Mouse (Mus musculus): ENCODE results near the gene Zg16.
"Not testable (repeated sequence)": the region's sequence is repeated elsewhere in the genome, so short reads cannot be mapped to it uniquely, and the experiment has no call there.

The Zg16 gene

DNA sequence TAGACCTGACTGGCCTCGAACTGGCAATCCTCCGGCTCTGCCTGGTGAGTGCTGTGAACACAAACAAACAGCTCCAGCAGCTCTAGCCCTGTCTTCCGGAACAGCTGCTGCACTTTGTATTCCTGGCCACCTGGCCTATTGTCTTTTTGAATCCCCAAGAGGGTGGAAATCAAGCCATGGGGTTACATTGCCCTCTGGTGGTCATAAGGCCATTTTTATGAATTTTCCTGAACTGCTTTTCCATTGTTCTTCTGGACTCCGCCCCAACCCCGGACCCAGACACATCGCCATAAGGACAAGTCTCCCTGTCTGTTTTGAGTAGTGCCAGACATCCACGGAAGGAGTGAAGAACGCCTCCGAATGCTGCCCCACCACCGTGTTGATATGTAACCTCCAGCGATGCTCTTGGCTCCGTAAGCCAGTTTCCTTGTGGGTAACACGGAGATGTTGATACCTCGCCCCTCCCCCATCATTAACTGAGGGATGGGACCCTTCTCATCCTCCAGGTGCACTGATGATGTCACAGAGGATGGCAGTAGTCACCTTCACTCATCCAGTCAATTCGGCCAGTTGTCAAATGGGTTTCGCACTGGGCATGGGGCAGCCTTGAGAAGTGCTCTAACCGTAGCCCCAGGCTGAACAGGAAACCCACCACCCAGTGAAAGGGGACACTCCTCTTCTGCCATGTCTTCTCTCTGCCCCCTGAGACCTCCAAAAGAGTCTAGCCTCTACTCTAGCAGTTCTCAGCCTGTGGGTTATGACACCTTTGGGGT is 17.6 kb upstream of the Zg16 start:
- DNase-seq (ENCODE audit: low spot score in 2 of 2), result peak; percentile 51 to 73

DNA sequence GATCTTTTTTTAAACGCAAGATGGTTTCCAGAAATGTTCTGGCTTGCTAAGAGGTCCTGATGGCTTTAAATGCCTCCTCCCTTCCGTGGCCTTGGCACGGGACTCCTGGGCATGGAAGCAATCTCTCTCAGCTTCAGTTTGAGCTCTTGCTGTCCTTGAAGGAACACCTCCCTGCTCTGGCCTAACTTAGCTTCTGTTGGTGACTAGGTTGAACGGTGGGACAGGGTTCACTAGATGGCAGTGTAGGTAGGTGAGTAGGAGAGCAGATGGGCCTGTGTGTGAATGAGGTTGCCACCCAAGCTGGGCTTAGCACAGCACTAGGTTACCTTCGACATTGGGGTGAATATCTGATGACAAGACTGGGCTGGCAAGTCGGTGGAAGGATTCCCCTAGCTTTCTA is 16.8 kb upstream of the Zg16 start:
- DNase-seq (ENCODE audit: low spot score in 2 of 2), result no peak

DNA sequence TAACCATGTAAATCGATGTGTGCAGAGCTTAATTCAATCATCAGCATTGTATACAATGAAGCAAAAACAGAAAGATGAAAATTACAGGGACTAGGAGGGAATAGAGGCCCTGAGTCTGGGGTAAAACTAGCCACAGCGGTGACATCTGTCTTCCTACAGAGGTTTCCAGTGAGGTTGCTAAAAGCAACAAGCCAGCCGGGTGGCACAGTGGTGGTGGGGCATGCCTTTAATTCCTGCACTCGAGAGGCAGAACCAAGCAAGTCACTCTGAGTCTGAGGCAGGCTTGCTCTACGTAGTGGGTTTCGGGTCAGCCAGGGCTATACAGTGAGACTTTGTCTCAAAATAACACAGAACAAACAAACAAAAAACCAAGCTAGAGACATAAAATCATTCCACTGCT is 15.0 kb upstream of the Zg16 start:
- DNase-seq (ENCODE audit: low spot score in 2 of 2), result no peak

DNA sequence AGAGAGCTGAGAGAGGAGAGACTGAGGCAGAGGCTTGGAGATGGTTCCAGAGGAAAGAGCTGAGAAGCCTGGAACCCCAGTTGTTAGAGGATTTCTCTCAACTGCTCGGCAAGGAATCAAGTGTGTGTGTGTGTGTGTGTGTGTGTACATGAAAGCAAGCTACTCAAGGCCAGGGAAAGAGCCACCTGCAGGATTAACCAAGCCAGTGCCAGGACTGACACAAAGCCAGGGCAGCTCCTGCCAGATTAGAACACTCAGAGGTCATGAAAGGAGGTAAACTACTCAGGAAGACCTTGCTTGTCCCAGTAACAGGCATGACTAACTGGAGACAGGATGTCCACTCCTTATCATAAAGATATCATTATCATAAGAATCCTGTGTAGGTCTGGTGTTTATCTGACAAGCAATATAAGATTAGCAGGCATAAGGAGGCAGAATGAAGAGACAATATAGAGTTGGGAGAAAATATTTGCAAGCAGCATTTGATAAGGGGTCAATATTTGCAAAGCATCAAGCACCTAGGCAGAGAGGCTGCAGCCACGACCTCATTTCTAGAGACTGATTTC is 14.4 kb upstream of the Zg16 start:
- DNase-seq (ENCODE audit: low spot score in 2 of 2), result no peak

DNA sequence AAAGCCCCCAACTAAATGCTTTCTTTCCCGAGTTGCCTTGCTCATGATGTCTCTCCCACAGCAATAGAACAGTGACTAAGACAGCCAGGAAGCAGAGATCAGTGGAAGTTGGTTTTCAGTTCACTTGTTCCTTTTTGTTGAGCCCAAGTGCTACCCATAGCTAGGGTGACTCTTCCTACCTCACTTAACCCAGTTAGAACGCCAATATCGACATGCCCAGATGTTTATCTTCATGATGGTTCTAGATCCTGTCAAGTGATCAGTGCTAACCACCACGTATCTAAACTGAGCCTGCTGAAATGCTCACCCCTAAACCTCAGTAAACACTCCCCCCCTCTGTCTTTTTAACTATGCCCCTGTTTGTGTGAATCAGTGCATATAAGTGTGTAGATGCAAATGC is 12.4 kb upstream of the Zg16 start:
- no peak for DNase-seq (ENCODE audit: low spot score in 2 of 2)

DNA sequence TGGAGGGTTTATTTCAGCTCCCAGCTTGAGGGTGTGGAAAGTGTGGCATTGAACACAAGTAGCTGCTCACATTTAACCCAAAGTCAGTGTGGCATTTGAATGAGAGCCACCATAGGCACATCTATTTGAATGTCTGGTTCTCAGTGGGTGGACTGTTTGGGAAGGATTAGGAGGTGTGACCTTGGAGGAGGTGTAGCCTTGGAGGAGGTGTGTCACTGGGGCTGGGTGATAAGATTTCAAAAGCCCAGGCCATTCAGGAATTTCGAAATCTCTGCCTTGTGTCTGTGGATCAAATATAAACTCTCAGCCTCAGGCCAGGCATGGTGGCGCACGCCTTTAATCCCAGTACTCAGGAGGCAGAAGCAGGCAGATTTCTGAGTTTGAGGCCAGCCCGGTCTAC is 11.8 kb upstream of the Zg16 start:
- no peak for DNase-seq (ENCODE audit: low spot score in 2 of 2)

DNA sequence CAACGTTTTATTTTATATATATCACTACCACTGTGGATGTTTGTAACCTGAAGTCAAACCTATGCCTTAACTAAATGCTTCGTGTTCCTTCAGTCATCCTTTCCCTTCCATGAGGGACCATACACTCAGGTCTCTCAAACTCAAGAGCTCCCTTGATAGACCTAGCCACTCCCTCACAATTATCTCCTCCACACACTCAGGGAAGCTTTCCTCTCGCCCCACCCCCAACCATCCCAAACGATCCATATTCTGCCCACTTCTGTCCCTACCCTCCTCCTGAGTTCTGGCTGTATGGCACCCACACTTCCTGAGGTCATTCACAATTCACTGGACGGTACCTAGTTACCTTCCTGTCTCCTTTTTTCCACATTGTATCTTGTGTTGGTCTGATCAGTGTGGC is 11.4 kb upstream of the Zg16 start:
- DNase-seq (ENCODE audit: low spot score in 2 of 2), result no peak

DNA sequence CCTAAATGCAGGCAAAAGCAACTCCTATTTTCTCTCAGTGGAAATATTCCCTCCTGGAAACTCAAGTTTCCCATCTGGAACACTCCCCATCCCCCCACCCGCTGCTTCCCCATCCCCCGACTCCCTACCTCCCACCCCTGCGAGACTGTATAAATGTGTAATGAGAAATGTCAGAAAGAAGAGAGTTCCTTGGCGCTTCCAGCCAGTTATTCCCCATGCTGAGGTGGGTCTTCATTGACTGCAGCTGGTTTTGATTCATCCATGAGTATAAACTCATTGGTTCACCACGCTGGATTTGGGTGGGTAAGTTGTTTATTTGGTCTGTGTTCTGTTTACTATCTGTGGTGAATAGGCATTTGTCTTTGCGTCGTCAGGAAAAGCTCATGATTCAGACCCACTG is 9.3 kb upstream of the Zg16 start:
- no peak for DNase-seq (ENCODE audit: low spot score in 2 of 2)

DNA sequence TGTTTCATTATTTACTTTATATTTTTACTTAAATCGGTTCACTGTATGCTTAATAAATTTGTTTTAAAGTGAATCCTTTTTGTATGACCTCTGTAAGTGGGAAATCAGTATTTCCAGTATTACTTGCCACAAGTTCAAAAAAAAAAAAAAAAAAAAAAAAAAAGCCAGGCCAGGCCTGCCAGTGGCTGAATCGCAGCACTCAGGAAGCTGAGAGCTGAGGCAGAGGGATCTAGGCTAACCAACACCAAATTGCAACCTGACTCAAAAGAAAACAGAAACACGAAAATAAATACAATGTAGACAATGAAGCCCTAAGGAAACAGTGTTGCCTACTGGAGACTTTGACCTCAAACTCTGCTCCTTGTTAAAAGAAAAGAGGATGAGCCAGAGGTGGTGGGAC is 6.8 kb upstream of the Zg16 start:
- DNase-seq (ENCODE audit: low spot score in 2 of 2), result no peak

DNA sequence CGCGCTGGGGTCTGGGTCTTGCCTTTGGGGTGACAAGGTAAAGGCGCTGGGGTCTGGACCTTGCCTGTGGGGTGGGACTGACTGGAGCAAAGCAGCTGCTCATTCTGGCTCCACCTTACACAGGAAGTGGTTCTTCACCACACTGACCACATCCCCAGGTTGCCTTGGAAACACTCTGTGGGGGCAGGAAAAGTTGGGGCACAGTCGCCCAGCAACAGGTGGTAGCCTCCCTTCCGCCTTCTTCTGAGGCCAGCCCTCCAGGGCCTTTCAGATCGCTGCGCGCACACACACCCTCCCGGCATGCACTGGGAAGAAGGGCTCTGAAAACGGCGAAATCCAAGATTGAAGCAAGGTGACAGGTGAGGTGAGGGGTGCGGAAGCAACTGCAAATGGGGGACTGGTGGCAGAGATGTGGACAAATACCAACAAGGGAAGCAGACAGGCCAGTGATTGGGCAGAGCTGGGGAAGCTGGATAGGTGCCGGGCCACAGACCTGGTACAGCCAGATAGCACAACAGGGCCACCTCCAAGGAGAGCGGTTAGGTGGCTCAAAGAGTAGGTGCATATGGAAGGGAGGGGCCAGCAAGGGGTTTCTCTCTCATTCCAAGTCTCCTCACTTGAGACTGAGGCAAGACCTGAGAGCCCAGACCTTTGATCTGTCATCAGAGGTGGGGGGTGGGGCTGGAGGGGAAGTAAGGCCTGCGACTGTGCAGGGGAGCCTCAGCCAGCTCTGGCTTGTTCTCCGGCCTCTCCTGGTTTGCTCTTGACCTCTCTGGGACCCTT is 4.2 kb upstream of the Zg16 start, which contains the start of gene AI467606:
Gene AI467606, plus strand, starts transcription at position 246 of the 783 bp plus-strand sequence.
- DNase-seq (ENCODE audit: low spot score in 2 of 2), result no peak

DNA sequence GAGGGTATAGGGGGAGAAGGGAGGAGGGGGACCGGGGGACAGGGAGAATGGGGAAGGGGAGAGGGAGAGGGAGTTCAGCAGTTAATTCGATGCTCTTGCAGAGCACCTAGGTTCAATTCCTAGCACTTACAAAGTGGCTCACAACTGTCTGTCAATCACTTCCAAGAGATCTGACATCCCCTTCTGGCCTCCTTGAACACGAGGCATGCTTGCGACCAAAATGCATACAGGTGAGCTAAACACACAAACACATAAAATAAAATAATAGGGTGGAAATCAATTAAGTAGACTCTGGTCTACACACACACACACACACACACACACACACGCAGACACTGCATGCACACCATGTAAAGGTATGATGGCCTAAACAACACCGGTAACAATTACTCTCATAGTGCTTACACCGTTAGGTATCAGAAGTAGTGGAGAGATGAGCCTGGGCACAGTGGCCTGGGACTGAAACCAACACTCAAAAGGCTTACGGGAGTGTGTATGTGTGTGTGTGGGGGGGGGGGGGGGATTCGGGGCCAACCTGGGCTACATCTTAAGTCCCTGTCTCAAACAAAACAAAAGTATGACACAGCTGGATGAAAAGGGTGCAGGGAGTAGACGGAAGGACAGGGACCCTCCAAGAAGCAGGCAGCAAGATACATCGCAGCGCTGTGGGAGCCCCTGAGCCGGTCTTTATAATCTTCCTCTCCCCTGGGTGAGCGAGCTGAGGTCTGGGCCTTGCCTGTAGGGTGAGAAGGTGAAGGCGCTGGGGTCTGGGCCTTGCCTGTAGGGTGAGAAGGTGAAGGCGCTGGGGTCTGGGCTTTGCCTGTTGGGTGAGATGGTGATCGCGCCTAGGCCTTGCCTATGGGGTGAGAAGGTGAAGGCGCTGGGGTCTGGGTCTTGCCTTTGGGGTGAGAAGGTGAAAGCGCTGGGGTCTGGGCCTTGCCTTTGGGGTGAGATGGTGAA is 3.3 kb upstream of the Zg16 start:
- no peak for DNase-seq (ENCODE audit: low spot score in 2 of 2)

DNA sequence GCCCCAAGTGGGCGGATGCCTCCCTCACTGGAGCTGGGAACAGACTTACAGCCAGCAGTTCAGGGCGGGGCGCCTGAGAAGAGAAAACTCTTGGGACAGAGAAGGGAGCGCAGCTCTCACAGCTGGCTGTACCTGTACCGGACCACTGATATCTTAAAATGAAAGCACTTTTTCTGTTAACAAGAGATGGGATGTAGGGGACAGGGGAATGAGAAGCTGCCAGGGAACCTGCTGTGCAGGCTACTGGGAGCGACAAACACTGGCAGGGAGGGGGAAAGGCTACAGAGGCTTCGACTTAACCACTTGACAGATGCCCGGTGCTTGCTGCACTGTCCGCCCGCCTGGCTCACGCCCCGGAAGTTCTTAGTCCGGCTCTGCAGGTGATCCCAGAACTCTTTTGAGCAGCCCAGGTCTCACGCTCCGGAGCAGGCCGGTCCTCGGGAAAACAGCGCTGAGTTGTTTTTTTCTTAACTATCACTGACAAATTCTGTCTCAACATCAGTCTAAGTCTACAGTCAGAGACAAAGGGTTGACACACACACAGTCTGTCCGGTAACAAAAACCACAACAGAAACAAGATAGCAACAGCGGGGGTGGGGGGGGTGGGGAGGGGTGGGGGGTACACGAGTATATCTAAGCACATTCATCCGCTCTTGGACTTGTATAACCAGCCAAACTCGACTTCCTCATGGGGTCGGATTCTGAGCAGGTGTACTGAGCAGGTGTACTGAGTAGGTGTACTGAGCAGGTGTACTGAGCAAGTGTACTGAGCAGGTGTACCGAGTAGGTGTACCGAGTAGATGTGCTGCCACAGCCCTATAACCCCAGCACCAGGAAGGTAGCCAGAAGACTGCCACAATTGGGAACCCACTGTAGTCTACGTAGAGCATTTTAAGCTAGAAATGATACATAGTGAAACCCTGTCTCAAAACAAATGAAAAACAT is 2.0 kb upstream of the Zg16 start:
- no peak for DNase-seq (ENCODE audit: low spot score in 2 of 2)

DNA sequence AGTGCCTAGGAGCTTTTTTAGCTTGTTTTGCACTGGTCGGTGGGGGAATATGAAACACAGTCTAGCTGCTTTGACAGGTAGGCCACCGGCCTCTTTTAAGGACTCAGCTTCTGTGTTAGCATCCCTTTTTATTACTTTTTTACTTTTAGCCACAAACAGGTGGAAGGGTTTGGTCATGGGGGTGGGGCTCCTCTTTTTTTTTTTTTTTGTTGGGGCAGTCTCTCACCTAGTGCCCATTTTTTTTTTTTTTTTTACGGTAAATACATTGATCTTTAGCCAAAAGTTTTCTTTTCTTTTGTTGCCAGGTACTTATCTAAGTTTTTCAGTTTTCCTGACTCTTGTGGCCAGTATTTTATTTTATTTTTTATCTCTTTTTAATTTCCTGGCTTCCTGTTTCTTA is 955 bp upstream of the Zg16 start:
- no peak for DNase-seq (ENCODE audit: low spot score in 2 of 2)

DNA sequence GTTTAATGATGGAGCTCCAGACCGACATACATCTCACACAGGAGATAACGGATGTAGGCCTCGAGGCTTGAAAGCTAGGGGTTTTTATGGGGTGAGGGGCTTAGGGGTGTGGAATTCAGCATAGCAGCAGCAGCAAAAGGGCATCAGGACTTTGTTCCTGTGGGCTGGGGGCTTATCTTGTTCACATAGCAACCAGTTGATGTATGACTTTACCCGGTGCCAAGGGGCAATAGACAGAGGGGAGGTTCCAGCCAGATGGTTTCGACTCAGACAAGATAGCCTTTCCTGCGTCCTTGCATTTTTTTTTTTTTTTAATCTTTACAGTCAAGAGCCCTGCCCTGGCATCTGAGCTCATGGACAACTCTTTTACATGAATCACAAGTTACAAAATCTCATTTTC is 1.4 kb downstream of the Zg16 start:
- not testable (repeated sequence) for DNase-seq (ENCODE audit: low spot score in 2 of 2)

DNA sequence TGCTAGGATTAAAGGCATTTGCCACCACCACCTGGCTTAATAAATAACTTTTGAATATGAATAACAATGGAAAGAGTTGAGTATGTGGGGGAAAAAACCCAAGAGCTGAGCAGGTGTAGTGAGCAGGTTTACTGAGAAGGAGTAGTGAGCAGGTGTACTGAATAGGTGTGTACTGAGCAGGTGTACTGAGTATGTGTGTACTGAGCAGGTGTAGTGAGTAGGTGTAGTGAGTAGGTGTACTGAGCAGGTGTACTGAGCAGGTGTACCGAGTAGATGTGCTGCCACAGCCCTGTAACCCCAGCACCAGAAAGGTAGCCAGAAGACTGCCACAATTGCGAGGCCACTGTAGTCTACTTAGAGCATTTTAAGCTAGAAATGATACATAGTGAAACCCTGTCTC is 2.3 kb downstream of the Zg16 start:
- DNase-seq (ENCODE audit: low spot score in 2 of 2), result no peak

DNA sequence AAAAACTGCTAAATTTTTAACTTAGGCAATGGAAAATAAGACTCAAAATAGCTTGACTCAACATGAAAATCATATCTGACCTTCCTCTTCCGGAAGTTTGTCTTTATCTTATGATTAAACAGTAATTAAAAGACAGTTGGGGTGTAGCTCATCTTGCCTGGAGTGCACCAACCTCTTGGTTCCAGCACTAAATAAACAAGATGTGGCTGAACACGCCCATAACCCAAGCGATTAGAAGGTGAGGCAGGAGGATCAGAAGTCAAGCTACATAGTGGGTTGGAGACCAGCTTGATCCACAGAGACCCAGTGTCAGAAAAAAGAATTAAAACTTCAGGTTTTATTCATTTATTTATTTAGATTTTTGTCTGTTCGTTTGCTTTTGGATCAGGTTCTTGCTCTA is 3.4 kb downstream of the Zg16 start:
- no peak for DNase-seq (ENCODE audit: low spot score in 2 of 2)

DNA sequence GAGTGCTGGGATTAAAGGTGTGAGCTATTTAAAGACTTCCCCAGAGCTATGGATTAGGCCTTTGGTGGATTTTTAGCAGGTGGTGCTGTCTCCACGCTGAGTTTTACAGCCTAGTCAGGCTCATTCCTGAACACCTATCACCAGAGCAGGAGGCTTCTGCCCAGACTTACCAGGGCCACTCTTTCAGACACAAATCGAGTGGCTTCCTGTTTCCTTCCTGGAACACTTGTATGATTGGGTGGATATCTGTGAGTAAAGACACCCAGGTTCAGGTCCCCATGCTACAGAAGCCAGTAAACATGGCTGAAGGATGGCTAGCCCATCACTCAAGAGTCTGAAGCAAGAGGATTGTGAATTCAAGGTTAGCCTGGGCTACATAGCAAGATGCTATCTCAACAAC is 4.1 kb downstream of the Zg16 start:
- no peak for DNase-seq (ENCODE audit: low spot score in 2 of 2)

DNA sequence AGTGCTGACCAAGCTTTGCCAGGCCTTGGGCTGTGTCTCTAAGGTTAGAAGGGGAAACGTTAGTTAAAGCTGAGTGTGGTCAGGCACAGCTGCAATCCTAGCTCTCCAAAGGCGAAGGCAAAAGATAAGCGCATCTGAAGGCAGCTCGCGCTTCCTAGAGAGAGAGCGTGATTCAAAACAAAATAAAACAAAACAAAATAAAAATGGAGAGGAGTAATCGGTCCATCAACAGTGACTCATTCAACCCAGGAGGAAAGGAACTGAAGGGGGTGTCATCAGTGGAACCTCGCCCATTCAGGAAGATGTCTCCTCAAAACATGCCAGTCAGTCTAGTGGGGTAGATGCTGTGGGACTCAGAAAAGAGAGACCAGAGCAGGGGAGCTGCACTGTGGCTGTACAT is 4.9 kb downstream of the Zg16 start:
- no peak for DNase-seq (ENCODE audit: low spot score in 2 of 2)

DNA sequence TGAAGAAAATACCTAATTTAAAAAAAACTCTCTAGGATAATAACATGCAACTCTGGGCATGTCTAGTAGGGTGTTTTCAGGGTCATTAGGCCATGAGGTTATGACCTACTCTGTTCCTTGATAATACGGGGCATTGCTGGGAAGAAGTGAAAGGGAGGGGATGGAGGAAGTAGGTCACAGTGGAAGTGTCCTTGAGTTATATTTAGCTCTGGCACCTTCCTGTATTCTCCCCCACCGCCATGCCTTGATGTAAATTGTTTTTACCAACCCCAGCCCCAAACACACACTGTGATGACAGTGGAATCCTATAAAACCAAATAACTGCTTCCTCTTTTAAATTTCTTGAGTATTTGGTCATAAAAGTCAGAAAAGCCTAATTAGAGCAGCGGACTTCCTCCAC is 7.1 kb downstream of the Zg16 start:
- DNase-seq (ENCODE audit: low spot score in 2 of 2), result no peak

DNA sequence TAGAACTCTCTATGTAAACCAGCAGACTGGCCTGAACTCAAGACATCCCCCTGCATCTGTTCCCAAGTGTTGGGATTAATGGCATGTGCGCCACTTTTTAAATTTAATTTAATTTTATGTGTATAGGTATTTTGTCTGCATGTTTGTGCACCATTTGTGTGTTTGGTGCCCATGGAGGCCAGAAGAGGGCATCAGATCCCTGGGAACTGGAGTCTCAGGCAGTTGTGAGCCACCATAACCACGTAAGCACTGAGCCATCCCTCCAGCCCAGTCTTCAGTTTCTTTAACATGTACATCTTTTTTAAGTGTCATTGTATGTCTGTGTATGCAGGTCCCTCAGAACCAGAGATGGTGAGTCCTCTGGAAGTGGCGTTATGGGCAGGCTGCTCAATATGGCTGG is 9.4 kb downstream of the Zg16 start:
- no peak for DNase-seq (ENCODE audit: low spot score in 2 of 2)

DNA sequence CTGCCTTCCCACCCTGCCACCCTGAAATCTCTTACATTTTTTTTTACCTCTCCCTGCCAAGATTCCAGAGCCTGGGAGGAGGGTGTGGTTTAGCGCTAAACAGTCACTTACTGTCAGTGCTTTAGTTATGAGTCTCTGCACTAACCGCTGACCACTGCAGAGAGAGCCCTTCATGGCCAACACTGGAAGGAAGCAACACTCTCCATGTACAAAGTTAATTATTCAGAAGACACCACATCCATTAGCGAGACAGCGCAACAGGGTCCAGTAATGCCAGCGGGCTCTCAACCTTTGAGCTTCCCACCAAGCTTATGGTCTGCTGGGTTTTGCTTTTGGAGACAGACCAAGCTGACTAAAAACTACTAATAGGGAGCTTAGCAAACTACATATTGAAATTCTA is 10.9 kb downstream of the Zg16 start:
- DNase-seq (ENCODE audit: low spot score in 2 of 2), result no peak
